Mouse (Mus musculus): ENCODE measurements at regions not wholly inside any gene's neighbourhood (a gene's known extent, or its start where the extent isn't known, plus 50 kb on each side); places are given as distances from the start of the nearest gene placed in this dataset.
"Not testable (repeated sequence)": the region's sequence is repeated elsewhere in the genome, so short reads cannot be mapped to it uniquely, and the experiment has no call there.

DNA sequence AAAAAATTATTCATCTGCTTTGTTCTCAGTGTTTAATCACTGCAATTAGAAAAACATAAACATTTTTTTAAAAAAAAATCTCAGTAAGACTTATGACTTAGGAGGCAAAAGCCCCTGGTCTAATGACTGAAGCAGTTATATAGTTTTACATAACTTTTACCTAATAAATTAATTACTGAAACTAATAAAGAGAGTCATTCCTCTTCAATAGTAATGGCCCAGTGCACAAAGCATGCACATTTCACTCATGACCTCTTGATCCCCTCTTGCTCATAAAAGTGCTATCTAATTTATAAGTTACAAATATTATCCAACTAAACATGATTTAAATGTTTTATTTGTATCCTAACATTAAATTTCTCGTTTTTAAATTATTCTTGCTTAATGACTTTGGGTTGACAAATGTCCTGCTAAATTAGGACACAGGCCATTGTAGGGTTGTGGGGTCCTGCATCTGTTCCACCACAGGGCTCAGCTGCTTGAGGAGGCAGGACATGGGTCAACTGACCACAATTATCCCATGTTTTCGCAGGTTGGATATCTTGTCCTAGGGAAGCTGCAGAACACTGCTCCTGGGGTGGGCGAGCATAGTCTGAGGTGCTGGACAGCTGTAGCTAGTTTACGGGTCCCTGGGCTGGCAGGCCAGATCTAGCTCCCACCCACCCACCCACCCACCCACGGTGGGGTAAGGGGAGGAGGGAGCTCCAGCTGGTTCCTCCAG, 1160.8 kb upstream of the Gm12353 start:
- H3K4me2 ChIP-seq (ENCODE audit: low read length), result no peak overlapping the region
- no peak overlapping the region for H3K27ac ChIP-seq
- H3K9me3 ChIP-seq (replicated peaks; ENCODE audit: low read length), result no peaks in the 10 kb centered on the region
- no peaks in the 10 kb centered on the region for H3K36me3 ChIP-seq (ENCODE audit: insufficient read depth, low read length)
- no peaks in the 10 kb centered on the region for H3K4me1 ChIP-seq (replicated peaks; ENCODE audit: insufficient read depth, low read length)
- H3K9ac ChIP-seq (ENCODE audit: low read depth, low read length), result no peak overlapping the region
- peak; percentile 59; the same call in 1 of the 2 replicates for ATAC-seq (replicated peaks; ENCODE audit: low FRiP score, low read depth)
- no peaks in the 10 kb centered on the region for H3K27me3 ChIP-seq (ENCODE audit: insufficient read depth, low read length)
- no peak overlapping the region for H3K4me3 ChIP-seq (replicated peaks; ENCODE audit: low read depth, low read length)
- DNase-seq (ENCODE audit: low spot score), result peak; percentile 84
- WGBS, result 37% methylated on average over 5 of the region's 5 CpGs
- no peak for TF ChIP-seq CTCF (IDR thresholded peaks at IDR 0.05; ENCODE audit: low read depth)

DNA sequence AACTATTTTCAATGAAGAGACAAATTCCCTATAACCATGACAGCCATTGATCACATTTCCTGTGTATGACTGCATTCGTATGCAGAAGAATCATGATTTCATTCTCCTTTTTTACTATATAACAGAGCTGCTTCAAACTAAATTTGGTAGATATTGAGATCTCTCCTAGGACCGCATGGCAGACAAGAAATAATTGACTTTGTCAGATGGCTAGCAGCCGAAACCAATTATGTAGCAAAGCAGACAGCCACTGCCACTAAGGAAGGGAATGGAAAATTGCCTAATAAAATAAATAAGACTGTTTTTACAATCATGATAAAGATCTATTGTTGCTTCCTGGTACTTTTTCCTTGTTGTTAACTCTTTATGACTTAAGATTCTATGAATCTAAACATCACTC, 1143.6 kb upstream of the Gm12353 start:
- Histone ChIP-seq H3K4me2 (ENCODE audit: low read length) (no peak overlapping the region), H3K4me3 (replicated peaks; ENCODE audit: low read depth, low read length) (no peak overlapping the region), H3K27me3 (ENCODE audit: insufficient read depth, low read length) (no peaks in the 10 kb centered on the region), H3K4me1 (replicated peaks; ENCODE audit: insufficient read depth, low read length) (no peaks in the 10 kb centered on the region), H3K36me3 (ENCODE audit: insufficient read depth, low read length) (no peaks in the 10 kb centered on the region), H3K9ac (ENCODE audit: low read depth, low read length) (no peak overlapping the region), H3K27ac (no peak overlapping the region), H3K9me3 (replicated peaks; ENCODE audit: low read length) (no peaks in the 10 kb centered on the region)
- DNase-seq (ENCODE audit: low spot score) (no peak), ATAC-seq (replicated peaks; ENCODE audit: low FRiP score, low read depth) (no peak)
- TF ChIP-seq CTCF (IDR thresholded peaks at IDR 0.05; ENCODE audit: low read depth), result no peak
- WGBS, result 61% methylated on average over 3 of the region's 3 CpGs

DNA sequence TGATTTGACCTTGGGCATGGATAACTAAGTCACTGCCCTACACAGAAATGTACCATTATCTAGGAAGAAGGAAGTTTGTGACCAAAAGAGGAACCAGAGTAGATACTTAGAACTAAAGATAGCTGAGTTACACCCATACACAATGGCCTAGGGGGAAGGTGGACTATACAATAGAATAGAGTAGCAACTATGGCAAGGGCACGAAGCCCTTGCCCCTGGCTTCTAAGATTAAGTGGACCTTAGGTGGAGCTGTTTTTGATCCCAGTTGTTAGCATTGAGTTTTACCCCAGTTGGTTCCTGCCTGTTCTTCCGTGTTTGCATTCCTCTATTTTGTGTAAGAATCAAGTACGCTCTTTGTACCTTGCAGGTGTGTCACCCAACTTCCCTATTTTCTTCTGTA, 1137.0 kb upstream of the Gm12353 start:
- H3K9me3 ChIP-seq (replicated peaks; ENCODE audit: low read length); H3K4me2 ChIP-seq (ENCODE audit: low read length); H3K36me3 ChIP-seq (ENCODE audit: insufficient read depth, low read length); H3K4me3 ChIP-seq (replicated peaks; ENCODE audit: low read depth, low read length); H3K4me1 ChIP-seq (replicated peaks; ENCODE audit: insufficient read depth, low read length); H3K9ac ChIP-seq (ENCODE audit: low read depth, low read length); ATAC-seq (replicated peaks; ENCODE audit: low FRiP score, low read depth); H3K27me3 ChIP-seq (ENCODE audit: insufficient read depth, low read length); H3K27ac ChIP-seq; DNase-seq (ENCODE audit: low spot score): not testable (repeated sequence)
- 91% methylated on average over 3 of the region's 3 CpGs for WGBS

DNA sequence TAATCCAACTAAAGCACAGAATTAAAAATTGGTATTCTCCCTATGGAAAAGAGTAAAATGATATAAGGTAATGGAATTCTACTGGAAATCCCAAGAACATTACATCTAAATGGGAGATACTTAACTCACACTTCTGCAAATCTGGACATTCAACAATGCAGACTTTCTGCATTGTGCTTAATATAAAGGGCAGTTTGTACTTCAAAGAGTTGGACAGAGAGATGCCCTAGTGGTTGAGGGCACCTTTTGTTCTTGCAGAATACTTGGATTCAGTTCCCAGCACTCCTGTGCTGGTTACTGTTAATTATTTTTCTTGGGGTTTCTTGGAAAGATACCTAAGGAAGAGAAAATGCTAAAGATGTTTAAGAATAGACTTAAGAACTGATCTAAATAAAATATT, 1135.7 kb upstream of the Gm12353 start:
- H3K9ac ChIP-seq (ENCODE audit: low read depth, low read length), result no peak overlapping the region
- DNase-seq (ENCODE audit: low spot score), result no peak
- H3K4me3 ChIP-seq (replicated peaks; ENCODE audit: low read depth, low read length), result no peak overlapping the region
- no peak overlapping the region for H3K4me2 ChIP-seq (ENCODE audit: low read length)
- H3K27me3 ChIP-seq (ENCODE audit: insufficient read depth, low read length), result no peaks in the 10 kb centered on the region
- H3K4me1 ChIP-seq (replicated peaks; ENCODE audit: insufficient read depth, low read length), result no peaks in the 10 kb centered on the region
- no peak for ATAC-seq (replicated peaks; ENCODE audit: low FRiP score, low read depth)
- no peaks in the 10 kb centered on the region for H3K9me3 ChIP-seq (replicated peaks; ENCODE audit: low read length)
- no peak for TF ChIP-seq CTCF (IDR thresholded peaks at IDR 0.05; ENCODE audit: low read depth)
- H3K27ac ChIP-seq, result no peak overlapping the region
- H3K36me3 ChIP-seq (ENCODE audit: insufficient read depth, low read length), result no peaks in the 10 kb centered on the region
